Mouse (Mus musculus) MEL (cell line): Measurements from ENCODE around the gene Lrch3. TPM values are rescaled to one million over a fixed set of nuclear protein-coding genes. Genes with fewer than 3 reads are reported as not detected.

Experiments
- DNase-seq: peaks from one replicate; pipeline ENCODE4 v3.0.0; 2011; ENCODE audit warnings: low read depth, low spot score
- H3K27ac ChIP-seq: 2 replicates; pipeline ENCODE4 v1.5.1; 2012; ENCODE audit warnings: low read depth, mild to moderate bottlenecking, control low read depth, low read length, moderate library complexity; ENCODE audit not compliant: control insufficient read depth
- H3K27me3 ChIP-seq, 2 experiments: fragments of 150-350 bp in 1 of 2; sonication (generic) in 1 of 2; 2 replicates each; pipeline ENCODE4 v1.6.1; 2012; ENCODE audit warnings: low read length in 2 of 2, mild to moderate bottlenecking in 2 of 2, improper control_type of control experiment in 1 of 2, moderate library complexity in 1 of 2; ENCODE audit not compliant: insufficient read depth in 2 of 2, control insufficient read depth in 1 of 2
- H3K36me3 ChIP-seq, 2 experiments: 2 replicates each; pipeline ENCODE4 v1.6.1; 2012 to 2014; ENCODE audit warnings: low read length in 2 of 2, improper control_type of control experiment in 1 of 2, inconsistent platforms in 1 of 2, mild to moderate bottlenecking in 1 of 2; ENCODE audit not compliant: insufficient read depth in 2 of 2, control insufficient read depth in 1 of 2
- H3K4me1 ChIP-seq, 2 experiments: fragments of 150-350 bp in 1 of 2; sonication (generic) in 1 of 2; 2 replicates each; pipeline ENCODE4 v1.6.1; 2012; ENCODE audit warnings: low read length in 2 of 2, improper control_type of control experiment in 1 of 2, mild to moderate bottlenecking in 1 of 2; ENCODE audit not compliant: insufficient read depth in 2 of 2, control insufficient read depth in 1 of 2
- H3K4me3 ChIP-seq, 2 experiments: fragments of 150-350 bp in 1 of 2; sonication (generic) in 1 of 2; 2 replicates each; pipeline ENCODE4 v1.5.1; 2012; ENCODE audit warnings: low read depth in 2 of 2, low read length in 2 of 2, mild to moderate bottlenecking in 2 of 2, moderate library complexity in 2 of 2, control low read depth in 1 of 2, improper control_type of control experiment in 1 of 2; ENCODE audit not compliant: control insufficient read depth in 1 of 2, insufficient read depth in 1 of 2
- H3K79me2 ChIP-seq: 2 replicates; pipeline ENCODE4 v1.6.1; 2012; ENCODE audit warnings: mild to moderate bottlenecking, low read length, moderate library complexity; ENCODE audit not compliant: control insufficient read depth, poor library complexity, insufficient read depth
- H3K9ac ChIP-seq: 2 replicates; pipeline ENCODE4 v1.6.1; 2012; ENCODE audit warnings: low read depth, mild to moderate bottlenecking, control low read depth, low read length, moderate library complexity; ENCODE audit not compliant: control insufficient read depth, poor library complexity, severe bottlenecking
- H3K9me3 ChIP-seq: fragments of 150-350 bp; sonication (generic); replicated peaks from 2 replicates; pipeline ENCODE4 v1.6.1; 2012; ENCODE audit warnings: mild to moderate bottlenecking, low read length, improper control_type of control experiment, moderate library complexity; ENCODE audit not compliant: insufficient read depth
- CHD2 ChIP-seq: IDR thresholded peaks from 2 replicates; pipeline ENCODE4 v1.6.1; 2011; ENCODE audit warnings: low read length, improper control_type of control experiment
- E2F4 ChIP-seq: IDR thresholded peaks from 2 replicates; pipeline ENCODE4 v1.6.1; 2011; ENCODE audit warnings: low read depth, low read length, improper control_type of control experiment, borderline replicate concordance
- GABPA ChIP-seq: IDR thresholded peaks from 2 replicates; pipeline ENCODE4 v1.6.1; 2012; ENCODE audit warnings: low read depth, mild to moderate bottlenecking, inconsistent platforms, low read length, improper control_type of control experiment, moderate library complexity
- GATA1 ChIP-seq: IDR thresholded peaks from 2 replicates; pipeline ENCODE4 v1.6.1; 2011; ENCODE audit warnings: low read depth, low read length, improper control_type of control experiment
- MAZ ChIP-seq: IDR thresholded peaks from 2 replicates; pipeline ENCODE4 v1.6.1; 2012; ENCODE audit warnings: low read depth, mild to moderate bottlenecking, inconsistent platforms, low read length, improper control_type of control experiment
- MXI1 ChIP-seq: IDR thresholded peaks from 2 replicates; pipeline ENCODE4 v1.6.1; 2011; ENCODE audit warnings: mild to moderate bottlenecking, low read depth, low read length, improper control_type of control experiment
- MYB ChIP-seq: IDR thresholded peaks from 2 replicates; pipeline ENCODE4 v1.6.1; 2011; ENCODE audit warnings: mild to moderate bottlenecking, low read depth, low read length, improper control_type of control experiment
- MYC ChIP-seq: IDR thresholded peaks from 2 replicates; pipeline ENCODE4 v1.6.1; 2011; ENCODE audit warnings: low read depth, mild to moderate bottlenecking, low read length, improper control_type of control experiment, moderate library complexity
- NRF1 ChIP-seq: IDR thresholded peaks from 2 replicates; pipeline ENCODE4 v1.6.1; 2014; ENCODE audit warnings: low read depth, mild to moderate bottlenecking, inconsistent platforms, low read length, improper control_type of control experiment, moderate library complexity; ENCODE audit not compliant: poor library complexity, insufficient read depth, severe bottlenecking
- POLR2AphosphoS2 ChIP-seq: IDR thresholded peaks from 2 replicates; pipeline ENCODE4 v1.6.1; 2011; ENCODE audit warnings: low read length, improper control_type of control experiment
- POLR2AphosphoS5 ChIP-seq: IDR thresholded peaks from 2 replicates; pipeline ENCODE4 v1.6.1; 2012; ENCODE audit warnings: low read depth, borderline replicate concordance, mild to moderate bottlenecking, inconsistent platforms, low read length, moderate library complexity, mixed read lengths
- RAD21 ChIP-seq: IDR thresholded peaks from 2 replicates; pipeline ENCODE4 v1.6.1; 2011; ENCODE audit warnings: mild to moderate bottlenecking, low read depth, low read length, improper control_type of control experiment
- RCOR1 ChIP-seq: IDR thresholded peaks from 2 replicates; pipeline ENCODE4 v1.6.1; 2012; ENCODE audit warnings: low read depth, mild to moderate bottlenecking, inconsistent platforms, low read length, improper control_type of control experiment
- SIN3A ChIP-seq: IDR thresholded peaks from 2 replicates; pipeline ENCODE4 v1.6.1; 2012; ENCODE audit warnings: low read length, improper control_type of control experiment, inconsistent platforms
- TBP ChIP-seq: IDR thresholded peaks from 2 replicates; pipeline ENCODE4 v1.8.0; 2011; ENCODE audit warnings: low read depth, low read length, improper control_type of control experiment
- UBTF ChIP-seq: IDR thresholded peaks from 2 replicates; pipeline ENCODE4 v1.6.1; 2012; ENCODE audit warnings: low read depth, mild to moderate bottlenecking, inconsistent platforms, low read length, improper control_type of control experiment, moderate library complexity, borderline replicate concordance; ENCODE audit not compliant: insufficient read depth
- USF1 ChIP-seq: IDR thresholded peaks from 2 replicates; pipeline ENCODE4 v1.6.1; 2014; ENCODE audit warnings: low read depth, mild to moderate bottlenecking, inconsistent platforms, low read length, improper control_type of control experiment, moderate library complexity
- USF2 ChIP-seq, 2 experiments: IDR thresholded peaks; 2 replicates each; pipeline ENCODE4 v1.6.1; 2011 to 2012; ENCODE audit warnings: improper control_type of control experiment in 2 of 2, low read length in 2 of 2, borderline replicate concordance in 1 of 2, inconsistent platforms in 1 of 2, low read depth in 1 of 2, mild to moderate bottlenecking in 1 of 2; ENCODE audit not compliant: insufficient read depth in 1 of 2
- ZC3H11A ChIP-seq: IDR thresholded peaks from 2 replicates; pipeline ENCODE4 v1.6.1; 2012; ENCODE audit warnings: low read depth, mild to moderate bottlenecking, inconsistent platforms, low read length, improper control_type of control experiment
- ZMIZ1 ChIP-seq: IDR thresholded peaks from 2 replicates; pipeline ENCODE4 v1.6.1; 2012; ENCODE audit warnings: low read depth, mild to moderate bottlenecking, inconsistent platforms, low read length, improper control_type of control experiment, moderate library complexity
- ZNF384 ChIP-seq: IDR thresholded peaks from 2 replicates; pipeline ENCODE4 v1.6.1; 2012; ENCODE audit warnings: low read depth, mild to moderate bottlenecking, inconsistent platforms, low read length, improper control_type of control experiment
- polyA plus RNA-seq, 2 experiments: library from polyadenylated mRNA; stranded (reverse) in 1 of 2; unstranded in 1 of 2; fragments of >175 nt in 1 of 2; fragments of >200 nt in 1 of 2; gene quantifications; 2 replicates each; pipeline versions ENCODE4 v1.2.1 to v1.2.4; 2012; ENCODE audit warnings: low replicate concordance in 2 of 2, low read depth in 1 of 2; ENCODE audit not compliant: insufficient read length in 2 of 2, insufficient read depth in 1 of 2, missing spikeins in 1 of 2
- total RNA-seq: library from RNA; depleted of rRNA; stranded (reverse); fragments of 300-350 nt; gene quantifications from 2 replicates; pipeline ENCODE4 v1.2.3, GENCODE M21; 2012

The Lrch3 gene
- total and polyA plus RNA-seq, 3 experiments, result 8.6 to 17.0 TPM; not detected in 1

- TF ChIP-seq ZNF384 (no peak), ZC3H11A (no peak), MYB (no peak)
Measured at GRCm38 (mm10) chr16:32953806-32954205, 39.9 kb downstream of the Lrch3 start.

DNA sequence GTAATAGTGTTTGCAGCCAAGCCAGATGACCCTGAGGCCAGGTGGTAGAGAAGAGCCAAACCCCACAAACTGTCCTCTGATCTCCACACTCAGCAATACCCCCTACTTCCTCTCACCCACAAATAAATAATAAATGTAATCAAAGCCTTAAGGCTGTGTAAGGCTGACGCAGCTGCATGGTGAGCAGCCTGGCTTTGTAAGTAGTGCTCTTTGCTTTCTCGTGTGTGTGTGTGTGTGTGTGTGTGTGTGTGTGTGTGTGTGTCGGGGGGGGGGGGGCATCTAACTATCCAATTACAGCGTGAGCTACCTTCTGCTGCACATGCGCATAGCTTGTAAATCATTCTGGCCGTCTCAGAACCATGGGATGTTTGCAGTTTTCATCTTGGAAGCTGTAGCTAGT lies 40.4 kb downstream of the Lrch3 start:
- peaks cover 0 to 24% of the 10 kb centered on the region in 2 experiments; a peak in 2 of 4 replicates for H3K36me3 ChIP-seq
- H3K9ac ChIP-seq, result no peak overlapping the region
- H3K27ac ChIP-seq, result no peak overlapping the region
- H3K9me3 ChIP-seq, result no peaks in the 10 kb centered on the region
- H3K27me3 ChIP-seq, result no peaks in the 10 kb centered on the region
- H3K4me3 ChIP-seq, result no peak overlapping the region
- no peaks in the 10 kb centered on the region for H3K4me1 ChIP-seq
- no peak for DNase-seq
- H3K79me2 ChIP-seq, result no peaks in the 10 kb centered on the region
- TF ChIP-seq USF2 (IDR thresholded peaks at IDR 0.05; ENCODE audit: borderline replicate concordance in 1 of 2, insufficient read depth in 1 of 2, low read depth in 1 of 2, low read length in 2 of 2), result no peak
- no peak for TF ChIP-seq GABPA
- TF ChIP-seq MYC, result no peak
- no peak for TF ChIP-seq ZNF384
- TF ChIP-seq ZC3H11A, result no peak
- no peak for TF ChIP-seq ZMIZ1
- TF ChIP-seq TBP, result no peak
- no peak for TF ChIP-seq SIN3A
- no peak for TF ChIP-seq E2F4
- no peak for TF ChIP-seq RAD21
- TF ChIP-seq MAZ, result no peak
- no peak for TF ChIP-seq RCOR1
- TF ChIP-seq MXI1, result no peak

More at GRCm38 (mm10) chr16:32953806-32954205, 39.9 kb downstream of the Lrch3 start:
- H3K36me3 ChIP-seq, result peaks cover 0 to 22% of the 10 kb centered on the region in 2 experiments; a peak in 2 of 4 replicates
- H3K4me1 ChIP-seq, result no peaks in the 10 kb centered on the region
- no peaks in the 10 kb centered on the region for H3K9me3 ChIP-seq
- H3K4me3 ChIP-seq, result no peak overlapping the region
- no peaks in the 10 kb centered on the region for H3K79me2 ChIP-seq
- DNase-seq, result no peak
- H3K27ac ChIP-seq, result no peak overlapping the region
- H3K27me3 ChIP-seq, result no peaks in the 10 kb centered on the region
- H3K9ac ChIP-seq, result no peak overlapping the region

- Histone ChIP-seq H3K27ac (no peak overlapping the region), H3K4me3 (no peak overlapping the region), H3K4me1 (no peaks in the 10 kb centered on the region), H3K79me2 (no peaks in the 10 kb centered on the region), H3K9me3 (no peaks in the 10 kb centered on the region), H3K27me3 (no peaks in the 10 kb centered on the region), H3K36me3 (peaks cover 0 to 29% of the 10 kb centered on the region in 2 experiments; a peak in 2 of 4 replicates), H3K9ac (no peak overlapping the region)
- DNase-seq, result no peak
- no peak for TF ChIP-seq POLR2AphosphoS5
- TF ChIP-seq ZMIZ1, result no peak
- TF ChIP-seq USF2 (IDR thresholded peaks at IDR 0.05; ENCODE audit: borderline replicate concordance in 1 of 2, insufficient read depth in 1 of 2, low read depth in 1 of 2, low read length in 2 of 2), result no peak
- no peak for TF ChIP-seq GABPA
- no peak for TF ChIP-seq NRF1
- TF ChIP-seq MXI1, result no peak
- no peak for TF ChIP-seq ZC3H11A
- TF ChIP-seq UBTF, result no peak
- TF ChIP-seq MAZ, result no peak
- TF ChIP-seq CHD2, result no peak
- no peak for TF ChIP-seq POLR2AphosphoS2
- no peak for TF ChIP-seq SIN3A
- TF ChIP-seq TBP, result no peak
- no peak for TF ChIP-seq USF1
- TF ChIP-seq GATA1, result no peak
Measured at GRCm38 (mm10) chr16:32956889-32957288, 43.0 kb downstream of the Lrch3 start.
